9 mouse cellular contexts compared by ENCODE assay signal in the genomic region with DNA sequence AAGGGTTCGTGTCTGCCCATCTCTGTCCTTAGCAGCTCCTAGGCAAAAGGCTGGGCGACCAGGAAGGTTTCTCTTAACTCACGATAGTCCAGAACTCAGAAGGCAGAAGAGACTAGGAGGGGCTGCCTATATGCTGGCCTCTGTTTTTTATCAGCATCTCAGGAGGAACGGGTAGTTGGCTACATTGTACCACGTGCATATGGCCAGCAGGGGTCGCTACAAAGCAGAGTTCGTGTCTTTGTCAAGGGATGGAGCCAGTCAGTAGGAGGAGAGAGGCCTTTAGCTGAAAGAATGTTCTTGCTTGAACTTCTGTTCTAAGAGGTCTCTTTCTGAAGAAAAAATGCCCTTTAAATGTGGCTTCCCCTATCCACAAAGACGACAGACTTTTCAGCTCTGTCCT. TPM values are rescaled to one million over a fixed set of nuclear protein-coding genes. Genes with fewer than 3 reads are reported as not detected.
A peak's percentile ranks its signal among the peaks of the same experiment; 100 is the strongest.
DNase-seq lines count a peak whose midpoint lies in the region; ATAC-seq and TF ChIP-seq lines count a peak whose summit lies in the region.
"Had no signal": no experiment of that assay in that cellular context is flagged by ENCODE, and none has a peak within 500 bp of the region (broad histone marks: within the 10 kb centered on the region; RNA-seq: fewer than 3 reads in every experiment).

No protein-coding gene starts in this region.

- TF ChIP-seq POLR2A in MEL (IDR thresholded peaks at IDR 0.05; ENCODE audit: control insufficient read depth in 1 of 2, insufficient read depth in 1 of 2, low read depth in 1 of 2, low read length in 2 of 2, poor library complexity in 1 of 2): no peak
- TF ChIP-seq POLR2A in cerebellum, adult 2 months (IDR thresholded peaks at IDR 0.05; ENCODE audit: borderline replicate concordance, insufficient read depth, low read length): no peak

- no peaks in the 10 kb centered on the region; a peak in 1 of 4 replicates for H3K36me3 ChIP-seq in MEL (ENCODE audit: control insufficient read depth in 1 of 2, insufficient read depth in 2 of 2, low read length in 2 of 2)
- H3K36me3 ChIP-seq in hindbrain, embryonic 12.5 days: no peaks in the 10 kb centered on the region

- H3K4me2 ChIP-seq in hindbrain, embryonic 12.5 days (replicated peaks): no peak overlapping the region

- no peak overlapping the region for H3K9ac ChIP-seq in MEL (ENCODE audit: control insufficient read depth, low read depth, low read length, poor library complexity, severe bottlenecking)
- no peak overlapping the region for H3K9ac ChIP-seq in hindbrain, embryonic 12.5 days

- TF ChIP-seq CTCF in MEL (IDR thresholded peaks at IDR 0.05 in 2 of 3, conservative IDR thresholded peaks at IDR 0.05 in 1 of 3; ENCODE audit: control insufficient read depth in 1 of 3, insufficient read depth in 1 of 3, low read depth in 2 of 3, low read length in 3 of 3, poor library complexity in 1 of 3, severe bottlenecking in 1 of 3): peak; percentile 80 to 95 (median 84)
- TF ChIP-seq CTCF in cerebellum, adult 2 months (IDR thresholded peaks at IDR 0.05; ENCODE audit: borderline replicate concordance, insufficient read depth, low read depth, low read length): peak; percentile 77

- no peak for TF ChIP-seq EP300 in MEL (IDR thresholded peaks at IDR 0.05; ENCODE audit: low read depth in 1 of 2, low read length in 2 of 2)

- H3K9me3 ChIP-seq in MEL (replicated peaks; ENCODE audit: insufficient read depth, low read length): no peaks in the 10 kb centered on the region
- no peaks in the 10 kb centered on the region for H3K9me3 ChIP-seq in hindbrain, embryonic 12.5 days (replicated peaks)

- H3K79me2 ChIP-seq in MEL (ENCODE audit: control insufficient read depth, insufficient read depth, low read length, poor library complexity): no peaks in the 10 kb centered on the region

- WGBS in cerebellum, adult 2 months: 14% methylated on average over 8 of the region's 8 CpGs
- WGBS in hindbrain, embryonic 12.5 days: 9% methylated on average over 8 of the region's 8 CpGs

- H3K4me3 ChIP-seq in MEL (ENCODE audit: control insufficient read depth in 1 of 2, insufficient read depth in 1 of 2, low read depth in 2 of 2, low read length in 2 of 2): no peak overlapping the region
- no peak overlapping the region for H3K4me3 ChIP-seq in cerebellum, adult 2 months (replicated peaks; ENCODE audit: insufficient read depth, low read depth, low read length)
- no peak overlapping the region for H3K4me3 ChIP-seq in hindbrain, embryonic 12.5 days

- TF ChIP-seq RAD21 in MEL (IDR thresholded peaks at IDR 0.05; ENCODE audit: low read depth, low read length): peak; percentile 85

- DNase-seq in MEL (ENCODE audit: low read depth, low spot score): peak; percentile 83
- DNase-seq in cerebellum, adult 2 months: peak; percentile 48 to 67
- DNase-seq in frontal cortex, postnatal 10 days (ENCODE audit: low spot score in 2 of 2): peak; percentile 42 to 79
- peak; percentile 75 to 84 for DNase-seq in layer of hippocampus, postnatal 14 days (ENCODE audit: low spot score in 2 of 2)
- DNase-seq in lung, postnatal 14 days: peak; percentile 92
- DNase-seq in retina, postnatal 7 days (ENCODE audit: low read depth, low spot score): peak; percentile 67
- peak; percentile 67 for DNase-seq in urinary bladder, adult 2 months (ENCODE audit: low spot score)

- no peak overlapping the region for H3K27ac ChIP-seq in MEL (ENCODE audit: control insufficient read depth, low read depth, low read length)
- H3K27ac ChIP-seq in cerebellum, adult 2 months (ENCODE audit: insufficient read depth, low read length): no peak overlapping the region
- no peak overlapping the region for H3K27ac ChIP-seq in hindbrain, embryonic 12.5 days
- H3K27ac ChIP-seq: macrophage had no signal

- ATAC-seq in hindbrain, embryonic 12.5 days (ENCODE audit: low FRiP score): peak; percentile 68; the same call in 1 of the 2 replicates

- H3K27me3 ChIP-seq in MEL (ENCODE audit: control insufficient read depth in 1 of 2, insufficient read depth in 2 of 2, low read length in 2 of 2): no peaks in the 10 kb centered on the region
- no peaks in the 10 kb centered on the region for H3K27me3 ChIP-seq in cerebellum, adult 2 months (ENCODE audit: control insufficient read depth, insufficient read depth, low read length)
- H3K27me3 ChIP-seq in hindbrain, embryonic 12.5 days: peaks cover 23% of the 10 kb centered on the region

- no peaks in the 10 kb centered on the region for H3K4me1 ChIP-seq in MEL (ENCODE audit: control insufficient read depth in 1 of 2, insufficient read depth in 2 of 2, low read length in 2 of 2)
- no peaks in the 10 kb centered on the region for H3K4me1 ChIP-seq in cerebellum, adult 2 months (ENCODE audit: control insufficient read depth, insufficient read depth, low read length)
- H3K4me1 ChIP-seq in hindbrain, embryonic 12.5 days: peaks cover 12% of the 10 kb centered on the region

TF ChIP-seq in MEL, 35 proteins besides CTCF, POLR2A, EP300 and RAD21 (continues in another document):
- TF ChIP-seq ZC3H11A (IDR thresholded peaks at IDR 0.05; ENCODE audit: low read depth, low read length) (peak; percentile 86), MXI1 (IDR thresholded peaks at IDR 0.05; ENCODE audit: low read depth, low read length) (no peak), JUND (IDR thresholded peaks at IDR 0.05; ENCODE audit: low read depth, low read length) (no peak), POLR2AphosphoS2 (IDR thresholded peaks at IDR 0.05; ENCODE audit: low read length) (no peak), MYC (IDR thresholded peaks at IDR 0.05; ENCODE audit: low read depth, low read length) (peak; percentile 72; the same call in 1 of the 2 replicates), ZNF384 (IDR thresholded peaks at IDR 0.05; ENCODE audit: low read depth, low read length) (no peak), HCFC1 (IDR thresholded peaks at IDR 0.05; ENCODE audit: low read depth, low read length) (no peak), NRF1 (IDR thresholded peaks at IDR 0.05; ENCODE audit: insufficient read depth, low read depth, low read length, poor library complexity, severe bottlenecking) (no peak), GABPA (IDR thresholded peaks at IDR 0.05; ENCODE audit: low read depth, low read length) (no peak), ELF1 (IDR thresholded peaks at IDR 0.05; ENCODE audit: low read depth, low read length) (no peak), MAFK (IDR thresholded peaks at IDR 0.05; ENCODE audit: borderline replicate concordance, low read depth, low read length) (no peak), MAX (IDR thresholded peaks at IDR 0.05; ENCODE audit: low read length) (peak; percentile 90), ETS1 (IDR thresholded peaks at IDR 0.05; ENCODE audit: low read depth, low read length) (no peak), TAL1 (IDR thresholded peaks at IDR 0.05; ENCODE audit: low read length) (no peak), KAT2A (conservative IDR thresholded peaks at IDR 0.05; ENCODE audit: low read depth, low read length) (no peak), TBP (IDR thresholded peaks at IDR 0.05; ENCODE audit: low read depth, low read length) (no peak), POLR2AphosphoS5 (IDR thresholded peaks at IDR 0.05; ENCODE audit: borderline replicate concordance, low read depth, low read length) (no peak), MYB (IDR thresholded peaks at IDR 0.05; ENCODE audit: low read depth, low read length) (no peak), CHD2 (IDR thresholded peaks at IDR 0.05; ENCODE audit: low read length) (no peak), MAZ (IDR thresholded peaks at IDR 0.05; ENCODE audit: low read depth, low read length) (no peak), USF1 (IDR thresholded peaks at IDR 0.05; ENCODE audit: low read depth, low read length) (peak; percentile 31; the same call in 1 of the 2 replicates), SIN3A (IDR thresholded peaks at IDR 0.05; ENCODE audit: low read length) (no peak), RCOR1 (IDR thresholded peaks at IDR 0.05; ENCODE audit: low read depth, low read length) (no peak), USF2 (IDR thresholded peaks at IDR 0.05; ENCODE audit: borderline replicate concordance in 1 of 2, insufficient read depth in 1 of 2, low read depth in 1 of 2, low read length in 2 of 2) (no peak), E2F4 (IDR thresholded peaks at IDR 0.05; ENCODE audit: borderline replicate concordance, low read depth, low read length) (no peak), ZMIZ1 (IDR thresholded peaks at IDR 0.05; ENCODE audit: low read depth, low read length) (no peak), MEF2A (IDR thresholded peaks at IDR 0.05; ENCODE audit: extremely low read depth, insufficient replicate concordance, low read depth, low read length, poor library complexity, severe bottlenecking) (no peak), UBTF (IDR thresholded peaks at IDR 0.05; ENCODE audit: borderline replicate concordance, insufficient read depth, low read depth, low read length) (no peak), SMC3 (IDR thresholded peaks at IDR 0.05; ENCODE audit: low read depth, low read length) (peak; percentile 94), NELFE (IDR thresholded peaks at IDR 0.05; ENCODE audit: low read depth, low read length) (0 out of 2 replicates have a peak, but pooled peaks have one; percentile 11), TCF12 (IDR thresholded peaks at IDR 0.05; ENCODE audit: low read depth, low read length) (no peak), GATA1 (IDR thresholded peaks at IDR 0.05; ENCODE audit: low read depth, low read length) (no peak), BHLHE40 (IDR thresholded peaks at IDR 0.05; ENCODE audit: borderline replicate concordance, low read depth, low read length) (no peak)

RNA-seq across cellular contexts. Expression of a gene that starts 46.1 kb away (rescaled TPM):
- total RNA-seq in MEL (2012; rRNA removed): 0.19 and 0.59 TPM in 2 replicates
- polyA plus RNA-seq in MEL (2012; ENCODE audit: insufficient read depth in 1 of 2, insufficient read length in 2 of 2, low read depth in 1 of 2, low replicate concordance in 2 of 2, missing spikeins in 1 of 2): under 1 TPM in 1 of 2 experiments, not detected in 1; 0.10 TPM
- polyA plus RNA-seq in cerebellum, adult 2 months (2012; rRNA removed): 5.8 and 6.8 TPM in 2 replicates
- 35.7 and 38.5 TPM in 2 replicates for polyA plus RNA-seq in hindbrain, embryonic 12.5 days (2016; fragmentation: Nextera tagmentation; extraction: Ambion mirVana)
- total RNA-seq in layer of hippocampus, postnatal 14 days (2021): 10 to 100 TPM; 16.4 to 19.0 TPM
- 16.5 and 17.7 TPM in 2 replicates for polyA plus RNA-seq in urinary bladder, adult 2 months (2012; rRNA removed)

RNA-seq across cellular contexts. Expression of a gene that starts 47.2 kb away (rescaled TPM):
- 22.1 and 24.3 TPM in 2 replicates for total RNA-seq in MEL (2012; rRNA removed)
- 100 to 1,000 TPM in 1 of 2 experiments, 10 to 100 TPM in 1; 13.8 to 171 TPM for polyA plus RNA-seq in MEL (2012; ENCODE audit: insufficient read depth in 1 of 2, insufficient read length in 2 of 2, low read depth in 1 of 2, low replicate concordance in 2 of 2, missing spikeins in 1 of 2)
- 1.7 and 2.2 TPM in 2 replicates for polyA plus RNA-seq in cerebellum, adult 2 months (2012; rRNA removed)
- polyA plus RNA-seq in hindbrain, embryonic 12.5 days (2016; fragmentation: Nextera tagmentation; extraction: Ambion mirVana): 24.4 and 26.4 TPM in 2 replicates
- total RNA-seq in layer of hippocampus, postnatal 14 days (2021): 1 to 10 TPM; 6.1 to 6.7 TPM
- polyA plus RNA-seq in urinary bladder, adult 2 months (2012; rRNA removed): 6.0 and 7.6 TPM in 2 replicates
